Mouse (Mus musculus): ENCODE results near the gene Col4a1. TPM values are rescaled to one million over a fixed set of nuclear protein-coding genes. Genes with fewer than 3 reads are reported as not detected.

Gene Col4a1
- polyA plus RNA-seq, 1 experiment from 2014 or later = 90.6 TPM

GRCm38 (mm10) chr8:11324801-11325395, 12.3 kb upstream of the Col4a1 start:
- H3K4me1 ChIP-seq = no peaks in the 10 kb centered on the region
- H3K4me3 ChIP-seq = no peak overlapping the region
- WGBS = 73% methylated on average over 6 of the region's 6 CpGs
- H3K4me2 ChIP-seq = no peak overlapping the region
- no peak overlapping the region for H3K9ac ChIP-seq
- H3K36me3 ChIP-seq (replicated peaks) = no peaks in the 10 kb centered on the region
- no peaks in the 10 kb centered on the region for H3K27me3 ChIP-seq (replicated peaks)
- ATAC-seq (replicated peaks) = no peak
- H3K27ac ChIP-seq = no peak overlapping the region
- no peaks in the 10 kb centered on the region for H3K9me3 ChIP-seq

- H3K27ac ChIP-seq = no peak overlapping the region
- no peak overlapping the region for H3K4me3 ChIP-seq
- no peaks in the 10 kb centered on the region for H3K9me3 ChIP-seq
- no peak overlapping the region for H3K4me2 ChIP-seq
- no peak overlapping the region for H3K9ac ChIP-seq
- WGBS = 91% methylated on average over 1 of the region's 1 CpGs
- no peaks in the 10 kb centered on the region for H3K4me1 ChIP-seq
- no peaks in the 10 kb centered on the region for H3K27me3 ChIP-seq (replicated peaks)
- no peak for ATAC-seq (replicated peaks)
- H3K36me3 ChIP-seq (replicated peaks) = no peaks in the 10 kb centered on the region
Measured at GRCm38 (mm10) chr8:11323681-11324080, 11.1 kb upstream of the Col4a1 start.

DNA sequence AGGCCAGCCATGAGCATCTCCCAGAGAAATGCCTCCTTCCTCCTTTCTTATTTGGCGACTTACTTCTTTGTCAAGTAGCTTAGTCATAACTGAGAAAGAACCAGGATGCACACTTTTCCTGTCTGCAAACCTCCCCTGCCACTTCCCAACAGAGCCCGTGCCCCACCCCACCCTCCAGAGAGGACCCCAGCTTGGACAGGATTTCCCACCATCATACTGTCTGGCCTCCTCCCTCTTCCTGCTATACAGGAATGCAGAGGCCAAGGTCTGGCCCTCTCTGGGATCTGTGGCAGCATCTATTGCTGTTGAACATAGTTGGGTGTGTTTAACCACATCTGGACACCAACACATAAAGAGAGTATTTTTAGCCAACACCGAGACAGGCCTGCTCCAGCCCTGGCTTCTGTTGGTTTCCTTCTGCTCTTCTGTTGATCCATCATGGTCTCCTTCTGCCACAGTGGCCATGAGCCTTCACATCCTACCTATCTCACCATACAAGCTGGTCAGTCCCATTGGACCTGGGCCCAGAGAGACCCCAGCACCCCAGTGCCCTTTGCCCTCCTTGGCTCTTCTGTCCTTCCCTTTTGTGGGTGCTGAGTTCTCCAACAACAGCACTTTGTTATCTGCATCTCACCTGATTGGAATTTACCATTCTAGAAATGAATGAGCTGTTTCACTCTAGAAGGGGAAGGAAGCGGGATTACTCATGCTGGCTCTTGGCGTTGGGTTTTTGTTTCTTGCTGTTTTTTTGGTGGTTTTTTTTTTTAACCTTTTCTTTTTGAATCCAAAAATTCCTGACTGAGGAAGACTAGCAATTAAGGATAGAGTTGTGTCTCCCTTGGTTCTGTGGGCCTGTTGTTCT, 10.3 kb upstream of the Col4a1 start:
- no peak overlapping the region for H3K9ac ChIP-seq
- H3K27me3 ChIP-seq (replicated peaks) = no peaks in the 10 kb centered on the region
- H3K9me3 ChIP-seq = no peaks in the 10 kb centered on the region
- no peak overlapping the region for H3K4me2 ChIP-seq
- 89% methylated on average over 5 of the region's 5 CpGs for WGBS
- H3K36me3 ChIP-seq (replicated peaks) = no peaks in the 10 kb centered on the region
- H3K4me1 ChIP-seq = no peaks in the 10 kb centered on the region
- H3K27ac ChIP-seq = no peak overlapping the region
- no peak for ATAC-seq (replicated peaks)
- no peak overlapping the region for H3K4me3 ChIP-seq

GRCm38 (mm10) chr8:11321841-11322240, 9.2 kb upstream of the Col4a1 start:
- Histone ChIP-seq H3K27me3 (replicated peaks) (no peaks in the 10 kb centered on the region), H3K9ac (no peak overlapping the region), H3K4me3 (no peak overlapping the region), H3K4me1 (no peaks in the 10 kb centered on the region), H3K4me2 (no peak overlapping the region), H3K27ac (no peak overlapping the region), H3K9me3 (no peaks in the 10 kb centered on the region), H3K36me3 (replicated peaks) (no peaks in the 10 kb centered on the region)
- WGBS = 89% methylated on average over 7 of the region's 7 CpGs
- ATAC-seq (replicated peaks) = no peak

DNA sequence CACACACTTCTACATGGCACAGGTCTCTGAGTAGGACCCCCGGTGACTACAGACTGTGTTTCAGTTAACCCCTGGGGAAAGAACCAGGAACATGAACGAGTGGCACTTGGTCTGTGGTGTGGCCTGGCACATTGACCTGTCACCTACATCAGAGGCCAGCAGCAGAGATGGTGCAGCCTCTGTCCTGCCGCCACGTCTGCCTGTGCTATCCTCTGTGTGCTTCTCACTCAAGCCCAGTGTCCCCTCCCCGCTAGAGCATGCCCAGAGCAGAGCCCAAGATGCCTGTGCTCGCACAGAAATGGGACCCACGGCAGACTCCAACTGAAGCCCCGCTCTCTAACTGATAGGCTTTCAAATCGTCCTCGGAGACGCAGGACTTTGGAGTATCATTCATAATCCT, 6.8 kb upstream of the Col4a1 start:
- Histone ChIP-seq H3K27ac (no peak overlapping the region), H3K4me1 (no peaks in the 10 kb centered on the region), H3K27me3 (replicated peaks) (peaks cover 8% of the 10 kb centered on the region), H3K4me3 (no peak overlapping the region), H3K9ac (no peak overlapping the region), H3K9me3 (no peaks in the 10 kb centered on the region), H3K36me3 (replicated peaks) (no peaks in the 10 kb centered on the region), H3K4me2 (no peak overlapping the region)
- WGBS = 88% methylated on average over 11 of the region's 11 CpGs
- no peak for ATAC-seq (replicated peaks)

- Histone ChIP-seq H3K36me3 (replicated peaks) (no peaks in the 10 kb centered on the region), H3K27me3 (replicated peaks) (peaks cover 22% of the 10 kb centered on the region), H3K4me3 (no peak overlapping the region), H3K4me2 (no peak overlapping the region), H3K9me3 (no peaks in the 10 kb centered on the region), H3K27ac (no peak overlapping the region), H3K4me1 (peaks cover 26% of the 10 kb centered on the region), H3K9ac (no peak overlapping the region)
- ATAC-seq (replicated peaks) = no peak
- 81% methylated on average over 6 of the region's 6 CpGs for WGBS
Measured at GRCm38 (mm10) chr8:11316118-11316517, 3.5 kb upstream of the Col4a1 start.

DNA sequence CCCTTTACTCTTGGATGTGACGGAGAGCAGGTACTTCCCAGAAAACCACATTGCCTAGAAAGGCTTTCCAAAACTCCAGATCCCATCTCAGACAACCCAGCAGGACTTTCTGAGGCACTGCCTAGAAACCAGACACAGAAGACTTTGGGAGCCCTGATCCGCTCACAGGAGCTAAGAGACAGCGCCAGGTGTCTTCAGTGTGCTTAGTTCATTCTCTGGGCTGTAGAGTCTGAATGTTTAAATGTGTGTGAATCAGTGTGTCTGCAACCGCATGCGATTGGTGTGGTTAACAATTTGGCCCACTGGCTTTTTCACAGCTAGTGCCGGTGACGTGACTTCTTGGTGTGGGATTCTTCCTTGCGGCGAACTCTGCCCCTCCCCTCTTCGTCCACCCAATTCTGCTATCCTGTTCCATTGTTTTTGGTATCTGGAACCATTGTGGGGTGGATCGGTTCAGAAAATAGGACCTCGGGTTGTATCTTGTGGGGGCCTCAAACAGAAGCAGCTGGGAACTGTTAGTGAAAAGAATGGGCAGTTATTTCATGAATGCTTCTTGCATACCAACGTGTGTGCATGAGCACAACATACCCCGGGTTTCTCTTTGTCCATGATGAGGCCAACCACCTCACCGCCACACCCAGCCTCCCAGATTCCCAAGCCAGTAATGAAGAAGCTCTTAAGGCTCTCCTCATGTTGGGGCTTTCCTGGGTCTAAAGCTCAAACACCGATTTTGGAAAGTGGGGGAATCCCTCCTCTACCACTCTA, 2.7 kb upstream of the Col4a1 start:
- Histone ChIP-seq H3K4me3 (no peak overlapping the region), H3K9ac (no peak overlapping the region), H3K9me3 (no peaks in the 10 kb centered on the region), H3K27me3 (replicated peaks) (peaks cover 26% of the 10 kb centered on the region), H3K27ac (no peak overlapping the region), H3K4me1 (peaks cover 26% of the 10 kb centered on the region), H3K36me3 (replicated peaks) (no peaks in the 10 kb centered on the region), H3K4me2 (peak overlapping the region; percentile 8; the same call in 1 of the 2 replicates)
- WGBS = 80% methylated on average over 16 of the region's 16 CpGs
- ATAC-seq (replicated peaks) = no peak

GRCm38 (mm10) chr8:11314613-11315012, 2.0 kb upstream of the Col4a1 start:
- 0 out of 2 replicates have a peak overlapping the region, but pooled peaks have one; percentile 9 for H3K4me2 ChIP-seq
- peaks cover 26% of the 10 kb centered on the region for H3K4me1 ChIP-seq
- WGBS = 76% methylated on average over 8 of the region's 8 CpGs
- H3K9me3 ChIP-seq = no peaks in the 10 kb centered on the region
- peaks cover 33% of the 10 kb centered on the region for H3K27me3 ChIP-seq (replicated peaks)
- ATAC-seq (replicated peaks) = no peak
- no peak overlapping the region for H3K9ac ChIP-seq
- no peak overlapping the region for H3K27ac ChIP-seq
- no peak overlapping the region for H3K4me3 ChIP-seq
- no peaks in the 10 kb centered on the region for H3K36me3 ChIP-seq (replicated peaks)

- H3K27ac ChIP-seq = peak overlapping the region; percentile 57; the same call in 1 of the 2 replicates
- H3K27me3 ChIP-seq (replicated peaks) = peaks cover 36% of the 10 kb centered on the region
- H3K4me3 ChIP-seq = peak overlapping the region; percentile 57
- ATAC-seq (replicated peaks) = peak; percentile 60; the same call in 1 of the 2 replicates
- peak overlapping the region; percentile 87 for H3K4me2 ChIP-seq
- H3K36me3 ChIP-seq (replicated peaks) = no peaks in the 10 kb centered on the region
- H3K9me3 ChIP-seq = no peaks in the 10 kb centered on the region
- H3K4me1 ChIP-seq = peaks cover 26% of the 10 kb centered on the region
- WGBS = 3% methylated on average over 45 of the region's 45 CpGs
- peak overlapping the region; percentile 48 for H3K9ac ChIP-seq
Measured at GRCm38 (mm10) chr8:11313176-11314111, 818 bp upstream of the Col4a1 start.

- no peaks in the 10 kb centered on the region for H3K9me3 ChIP-seq
- H3K4me1 ChIP-seq = peaks cover 26% of the 10 kb centered on the region
- peak overlapping the region; percentile 57 for H3K4me3 ChIP-seq
- peak overlapping the region; percentile 57 for H3K27ac ChIP-seq
- H3K36me3 ChIP-seq (replicated peaks) = no peaks in the 10 kb centered on the region
- 3% methylated on average over 34 of the region's 34 CpGs for WGBS
- peaks cover 36% of the 10 kb centered on the region for H3K27me3 ChIP-seq (replicated peaks)
- peak; percentile 38 for ATAC-seq (replicated peaks)
- peak overlapping the region; percentile 48 for H3K9ac ChIP-seq
- peak overlapping the region; percentile 87 for H3K4me2 ChIP-seq
Measured at GRCm38 (mm10) chr8:11311681-11312348, 811 bp downstream of the Col4a1 start.

DNA sequence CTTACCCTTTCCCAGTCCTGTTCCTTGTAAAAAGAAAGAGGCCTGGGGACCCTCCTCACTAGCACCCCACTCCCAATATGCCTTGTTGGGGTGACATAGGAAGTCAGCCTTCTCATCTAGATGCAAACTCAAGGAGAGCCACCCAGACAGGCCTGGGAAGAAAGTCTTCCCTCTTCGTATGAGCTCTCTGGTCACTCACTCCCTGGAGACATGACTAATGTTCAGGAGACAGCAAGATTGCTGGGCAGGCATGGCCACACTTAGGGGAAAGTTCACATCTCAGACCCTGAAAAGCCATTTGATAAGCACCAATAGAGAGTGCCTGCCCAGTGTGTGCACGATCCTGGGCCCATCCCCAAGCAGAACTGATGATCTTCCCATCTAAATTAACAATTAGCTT, 2.6 kb downstream of the Col4a1 start:
- Histone ChIP-seq H3K27ac (no peak overlapping the region), H3K36me3 (replicated peaks) (no peaks in the 10 kb centered on the region), H3K9me3 (no peaks in the 10 kb centered on the region), H3K27me3 (replicated peaks) (peaks cover 34% of the 10 kb centered on the region), H3K4me2 (no peak overlapping the region), H3K4me3 (no peak overlapping the region), H3K9ac (no peak overlapping the region), H3K4me1 (peaks cover 26% of the 10 kb centered on the region)
- ATAC-seq (replicated peaks) = no peak
- 69% methylated on average over 2 of the region's 2 CpGs for WGBS

All from midbrain, embryonic 15.5 days (tissue).